In the genomic region with DNA sequence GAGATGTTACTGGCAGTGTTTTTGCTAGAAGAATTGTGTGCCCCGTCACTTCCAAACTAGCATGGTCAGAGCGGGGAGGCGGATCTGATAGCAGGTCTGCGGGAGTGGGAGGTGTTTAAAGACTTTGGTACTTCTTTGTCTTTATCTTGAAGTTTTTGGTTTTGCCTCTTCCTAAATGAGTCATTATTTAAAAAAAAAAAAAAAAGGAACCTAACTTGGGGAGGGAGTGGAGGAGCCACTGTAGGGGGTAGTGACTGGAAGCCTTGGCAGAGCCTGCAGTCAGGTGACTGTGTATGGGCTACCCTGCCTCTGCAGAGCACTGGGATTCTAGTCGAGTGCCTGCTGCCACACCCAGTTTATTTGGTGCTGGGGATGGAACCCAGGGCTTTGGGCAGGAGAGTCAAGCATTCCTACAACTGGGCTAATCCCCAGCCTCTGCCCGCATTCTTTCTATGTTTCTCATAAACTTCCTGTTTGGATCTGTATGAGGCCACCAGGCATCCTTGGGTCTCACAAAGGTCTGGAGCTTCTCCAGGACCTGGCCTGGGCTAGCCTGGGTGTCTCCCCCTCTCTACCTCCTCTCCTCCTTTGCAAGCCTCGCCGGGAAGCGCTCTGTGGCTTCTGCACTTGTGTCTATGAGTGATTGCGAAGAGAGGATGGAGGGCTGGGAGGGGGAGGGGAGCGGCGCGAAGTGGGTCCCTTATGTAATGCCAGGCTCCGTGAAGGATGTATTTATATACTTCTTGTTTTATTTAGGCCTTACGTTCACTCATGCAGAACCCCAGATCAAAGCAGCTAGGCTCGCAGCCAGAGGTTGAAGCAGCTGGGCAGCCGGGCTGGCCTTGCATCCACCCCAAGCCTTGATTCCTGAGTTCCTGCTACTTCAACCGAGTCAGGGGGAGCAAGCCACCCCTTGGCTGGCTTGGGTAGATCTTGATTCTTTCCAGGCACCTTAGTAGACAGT, we compare ENCODE assay signal across 9 mouse cellular contexts.
DNase-seq lines count a peak whose midpoint lies in the region; ATAC-seq and TF ChIP-seq lines count a peak whose summit lies in the region.
"Had no signal": no experiment of that assay in that cellular context is flagged by ENCODE, and none has a peak within 500 bp of the region (broad histone marks: within the 10 kb centered on the region; RNA-seq: fewer than 3 reads in every experiment).

No protein-coding gene starts in this region.

- no peak for TF ChIP-seq CTCF in layer of hippocampus, adult 2 months (conservative IDR thresholded peaks at IDR 0.05)

- H3K4me2 ChIP-seq in hindbrain, embryonic 12.5 days (replicated peaks), result no peak overlapping the region
- H3K4me2 ChIP-seq: heart, embryonic 13.5 days had no signal

- 71% methylated on average over 18 of the region's 18 CpGs for WGBS in hindbrain, embryonic 12.5 days

- H3K4me3 ChIP-seq in hindbrain, embryonic 12.5 days, result no peak overlapping the region
- no peak overlapping the region for H3K4me3 ChIP-seq in layer of hippocampus, adult 2 months
- H3K4me3 ChIP-seq: heart, embryonic 13.5 days had no signal

- DNase-seq in retina, postnatal 1 day, result peak; percentile 24
- no peak for DNase-seq in retina, embryonic 14.5 days (ENCODE audit: low spot score)
- DNase-seq in adrenal gland, adult 2 months, result peak; percentile 73
- peak; percentile 31 to 40 for DNase-seq in heart, postnatal 36 days
- peak; percentile 16 for DNase-seq in mesoderm, embryonic 11.5 days (ENCODE audit: low read depth, low spot score)
- DNase-seq in spleen, adult 18-20 months, result no peak
- DNase-seq in layer of hippocampus, adult 2 months (ENCODE audit: low spot score in 2 of 2), result no peak

- H3K9me3 ChIP-seq in hindbrain, embryonic 12.5 days (replicated peaks), result no peaks in the 10 kb centered on the region; the same call in 1 of the 2 replicates

- H3K27ac ChIP-seq in hindbrain, embryonic 12.5 days, result no peak overlapping the region
- no peak overlapping the region for H3K27ac ChIP-seq in layer of hippocampus, adult 2 months
- H3K27ac ChIP-seq: heart, embryonic 13.5 days had no signal

- H3K27me3 ChIP-seq in hindbrain, embryonic 12.5 days, result no peaks in the 10 kb centered on the region
- H3K27me3 ChIP-seq: heart, embryonic 13.5 days had no signal

- intact Hi-C loops in heart, postnatal 36 days (cut with DNase I), result loop anchor here (5.0 kb wide), 1 partner anchor 72 kb away; no protein-coding TSS in a partner anchor

- ATAC-seq in hindbrain, embryonic 12.5 days (ENCODE audit: low FRiP score), result no peak

- no peaks in the 10 kb centered on the region for H3K4me1 ChIP-seq in hindbrain, embryonic 12.5 days

- H3K9ac ChIP-seq in hindbrain, embryonic 12.5 days, result no peak overlapping the region
- H3K9ac ChIP-seq: heart, embryonic 13.5 days had no signal

- peaks cover 6% of the 10 kb centered on the region for H3K36me3 ChIP-seq in hindbrain, embryonic 12.5 days

Comparison
In these comparisons a context has a peak if more than half of its experiments do, and no peak if none do; other contexts are left out.
1. DNase-seq: peak in retina, postnatal 1 day (single experiment), adrenal gland, adult 2 months (single experiment), heart, postnatal 36 days (2 of 2) and mesoderm, embryonic 11.5 days (single experiment); none in retina, embryonic 14.5 days (single experiment), spleen, adult 18-20 months (0 of 2) and layer of hippocampus, adult 2 months (0 of 2).